Mouse (Mus musculus): Measurements from ENCODE around the gene Isyna1. TPM values are rescaled to one million over a fixed set of nuclear protein-coding genes. Genes with fewer than 3 reads are reported as not detected.

Gene Isyna1
- polyA plus RNA-seq, 1 experiment, result 77.2 TPM

DNA sequence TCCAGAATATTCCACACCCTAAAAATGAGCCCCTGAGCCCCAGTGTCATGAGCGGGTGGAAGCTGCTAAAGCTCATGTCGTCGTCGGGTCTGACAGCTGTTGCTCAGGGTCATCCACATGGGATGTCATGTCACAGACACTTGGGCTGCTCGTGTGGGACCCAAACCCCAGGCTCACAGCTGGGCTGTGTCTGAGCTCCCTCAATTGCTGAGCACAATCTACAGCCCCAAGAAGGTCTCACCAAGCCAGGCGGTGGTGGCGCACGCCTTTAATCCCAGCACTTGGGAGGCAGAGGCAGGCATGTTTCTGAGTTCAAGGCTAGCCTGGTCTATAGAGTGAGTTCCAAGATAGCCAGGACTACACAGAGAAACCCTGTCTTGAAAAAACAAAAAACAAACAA is 21.1 kb downstream of the Isyna1 start:
- TF ChIP-seq CTCF (IDR thresholded peaks at IDR 0.05; ENCODE audit: extremely low read depth, insufficient read depth, low read length) (no peak), POLR2A (IDR thresholded peaks at IDR 0.05; ENCODE audit: extremely low read depth, insufficient read depth, low read length) (no peak)
- no peak overlapping the region for H3K27ac ChIP-seq (ENCODE audit: insufficient read depth, low read length)
- H3K4me3 ChIP-seq (ENCODE audit: insufficient read depth, low read length), result no peak overlapping the region
- H3K4me1 ChIP-seq (ENCODE audit: control insufficient read depth, insufficient read depth, low read length), result peaks cover 2% of the 10 kb centered on the region; the same call in 1 of the 2 replicates

DNA sequence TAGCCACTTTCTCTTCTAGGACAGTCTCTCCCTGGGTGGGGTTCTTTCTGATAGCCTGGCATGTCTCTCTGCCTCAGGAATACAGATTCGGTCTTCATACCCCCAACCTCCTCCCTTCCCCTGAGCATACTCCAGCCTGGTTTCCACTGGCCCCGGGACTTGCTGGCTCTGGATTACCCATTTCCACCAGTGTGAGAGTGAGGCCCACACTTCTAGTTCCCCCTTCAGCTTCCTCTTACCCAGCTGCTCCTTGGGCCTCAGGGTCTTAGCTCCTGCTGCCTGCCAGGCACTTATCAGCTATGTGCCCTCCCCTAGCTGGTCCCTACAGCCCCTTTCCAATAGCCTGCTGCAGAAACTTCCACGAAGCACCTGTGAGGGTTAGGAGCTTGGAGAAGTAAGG is 21.7 kb downstream of the Isyna1 start, which contains the start of gene Lrrc25:
Gene Lrrc25 (plus strand): TSS at position 262 of the 400 bp plus-strand sequence.
- TF ChIP-seq CTCF (IDR thresholded peaks at IDR 0.05; ENCODE audit: extremely low read depth, insufficient read depth, low read length) (no peak), POLR2A (IDR thresholded peaks at IDR 0.05; ENCODE audit: extremely low read depth, insufficient read depth, low read length) (no peak)

GRCm38 (mm10) chr8:70616645-70617044 is 22.5 kb downstream of the Isyna1 start:
- TF ChIP-seq POLR2A (IDR thresholded peaks at IDR 0.05; ENCODE audit: extremely low read depth, insufficient read depth, low read length), result no peak
- TF ChIP-seq CTCF (IDR thresholded peaks at IDR 0.05; ENCODE audit: extremely low read depth, insufficient read depth, low read length), result no peak
- Histone ChIP-seq H3K4me3 (ENCODE audit: insufficient read depth, low read length) (no peak overlapping the region), H3K27ac (ENCODE audit: insufficient read depth, low read length) (no peak overlapping the region), H3K4me1 (ENCODE audit: control insufficient read depth, insufficient read depth, low read length) (no peaks in the 10 kb centered on the region)

More for the DNA sequence above, 21.7 kb downstream of the Isyna1 start, which contains the start of gene Lrrc25:
- H3K27ac ChIP-seq (ENCODE audit: insufficient read depth, low read length), result no peak within 1 kb of the TSS
- no peak within 1 kb of the TSS for H3K4me3 ChIP-seq (ENCODE audit: insufficient read depth, low read length)
- no peaks in the 10 kb centered on the region for H3K4me1 ChIP-seq (ENCODE audit: control insufficient read depth, insufficient read depth, low read length)

- no peak for TF ChIP-seq CTCF (IDR thresholded peaks at IDR 0.05; ENCODE audit: extremely low read depth, insufficient read depth, low read length)
- TF ChIP-seq POLR2A (IDR thresholded peaks at IDR 0.05; ENCODE audit: extremely low read depth, insufficient read depth, low read length), result no peak
- Histone ChIP-seq H3K4me1 (ENCODE audit: control insufficient read depth, insufficient read depth, low read length) (no peaks in the 10 kb centered on the region), H3K27ac (ENCODE audit: insufficient read depth, low read length) (no peak overlapping the region), H3K4me3 (ENCODE audit: insufficient read depth, low read length) (no peak overlapping the region)
Observed at GRCm38 (mm10) chr8:70617985-70618384, 23.8 kb downstream of the Isyna1 start.

DNA sequence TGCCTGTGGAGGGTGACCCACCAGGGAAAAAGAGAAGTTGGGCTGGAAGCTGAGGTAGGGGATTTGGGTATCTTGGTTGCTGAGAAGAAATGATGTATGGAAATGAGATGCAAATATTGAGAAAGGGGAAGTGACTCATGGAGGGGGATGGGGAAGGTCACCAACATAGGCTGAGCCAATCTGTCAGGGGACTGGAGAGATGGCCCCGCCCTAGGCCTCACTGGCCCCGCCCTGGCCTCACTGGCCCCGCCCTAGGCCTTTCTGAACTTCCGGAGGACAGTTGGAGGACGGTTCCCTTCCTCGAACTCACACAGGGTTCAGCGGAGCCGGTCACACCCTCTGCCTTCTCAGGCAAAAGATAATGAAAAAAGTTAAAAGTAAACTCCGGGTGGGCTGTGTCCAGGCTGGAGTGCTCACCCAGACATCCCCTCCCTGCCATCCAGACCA is 24.7 kb downstream of the Isyna1 start:
- Histone ChIP-seq H3K4me3 (ENCODE audit: insufficient read depth, low read length) (no peak overlapping the region), H3K4me1 (ENCODE audit: control insufficient read depth, insufficient read depth, low read length) (no peaks in the 10 kb centered on the region), H3K27ac (ENCODE audit: insufficient read depth, low read length) (no peak overlapping the region)
- TF ChIP-seq CTCF (IDR thresholded peaks at IDR 0.05; ENCODE audit: extremely low read depth, insufficient read depth, low read length), result no peak
- TF ChIP-seq POLR2A (IDR thresholded peaks at IDR 0.05; ENCODE audit: extremely low read depth, insufficient read depth, low read length), result no peak

DNA sequence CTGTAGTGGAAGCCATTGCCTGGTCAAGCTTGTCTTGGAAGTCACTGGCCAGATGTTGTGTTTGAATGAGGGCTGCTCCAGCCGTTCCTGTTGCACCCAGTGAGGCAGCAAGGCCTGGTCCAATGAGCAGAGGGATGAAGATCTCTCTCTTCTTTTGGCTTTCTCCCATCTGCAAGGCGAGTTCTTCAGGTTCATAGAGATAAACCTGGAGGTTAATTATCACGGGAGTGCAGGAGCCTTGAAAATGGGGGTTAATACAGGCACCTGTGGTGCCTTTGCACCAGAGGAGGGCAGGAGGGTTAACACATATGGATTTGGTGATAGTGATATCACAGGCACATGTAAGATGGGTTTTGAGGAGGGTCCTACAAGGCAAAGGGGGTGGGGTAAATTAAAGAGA is 28.0 kb downstream of the Isyna1 start:
- no peak for TF ChIP-seq POLR2A (IDR thresholded peaks at IDR 0.05; ENCODE audit: extremely low read depth, insufficient read depth, low read length)
- TF ChIP-seq CTCF (IDR thresholded peaks at IDR 0.05; ENCODE audit: extremely low read depth, insufficient read depth, low read length), result no peak
- no peaks in the 10 kb centered on the region for H3K4me1 ChIP-seq (ENCODE audit: control insufficient read depth, insufficient read depth, low read length)
- no peak overlapping the region for H3K27ac ChIP-seq (ENCODE audit: insufficient read depth, low read length)
- no peak overlapping the region for H3K4me3 ChIP-seq (ENCODE audit: insufficient read depth, low read length)

- Histone ChIP-seq H3K4me3 (ENCODE audit: insufficient read depth, low read length) (no peak overlapping the region), H3K4me1 (ENCODE audit: control insufficient read depth, insufficient read depth, low read length) (no peaks in the 10 kb centered on the region), H3K27ac (ENCODE audit: insufficient read depth, low read length) (no peak overlapping the region)
- no peak for TF ChIP-seq POLR2A (IDR thresholded peaks at IDR 0.05; ENCODE audit: extremely low read depth, insufficient read depth, low read length)
- peak; percentile 29; the same call in 1 of the 2 replicates for TF ChIP-seq CTCF (IDR thresholded peaks at IDR 0.05; ENCODE audit: extremely low read depth, insufficient read depth, low read length)
Observed at GRCm38 (mm10) chr8:70625104-70625503, 30.9 kb downstream of the Isyna1 start.

DNA sequence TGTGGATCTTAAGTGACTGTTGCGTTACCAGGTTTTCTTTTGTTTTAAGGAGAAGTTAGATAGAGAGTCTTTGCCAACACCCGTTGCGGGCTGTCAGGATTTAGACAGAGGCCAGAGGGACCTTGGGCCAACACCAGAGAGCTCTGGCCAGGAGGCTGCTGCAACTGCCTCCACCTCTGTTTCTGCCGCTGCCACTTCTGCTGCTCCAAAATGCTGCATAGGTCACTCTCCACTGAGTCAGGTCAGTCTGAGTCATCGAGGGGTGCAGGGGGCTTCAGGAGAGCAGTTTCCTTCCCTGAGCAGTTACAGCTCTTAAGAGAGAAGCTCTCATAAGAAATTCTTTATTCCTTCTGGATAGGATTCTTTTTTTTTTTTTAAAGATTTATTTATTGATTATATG is 32.9 kb downstream of the Isyna1 start:
- Histone ChIP-seq H3K27ac (ENCODE audit: insufficient read depth, low read length) (no peak overlapping the region), H3K4me3 (ENCODE audit: insufficient read depth, low read length) (no peak overlapping the region), H3K4me1 (ENCODE audit: control insufficient read depth, insufficient read depth, low read length) (no peaks in the 10 kb centered on the region)
- TF ChIP-seq CTCF (IDR thresholded peaks at IDR 0.05; ENCODE audit: extremely low read depth, insufficient read depth, low read length), result no peak
- no peak for TF ChIP-seq POLR2A (IDR thresholded peaks at IDR 0.05; ENCODE audit: extremely low read depth, insufficient read depth, low read length)

DNA sequence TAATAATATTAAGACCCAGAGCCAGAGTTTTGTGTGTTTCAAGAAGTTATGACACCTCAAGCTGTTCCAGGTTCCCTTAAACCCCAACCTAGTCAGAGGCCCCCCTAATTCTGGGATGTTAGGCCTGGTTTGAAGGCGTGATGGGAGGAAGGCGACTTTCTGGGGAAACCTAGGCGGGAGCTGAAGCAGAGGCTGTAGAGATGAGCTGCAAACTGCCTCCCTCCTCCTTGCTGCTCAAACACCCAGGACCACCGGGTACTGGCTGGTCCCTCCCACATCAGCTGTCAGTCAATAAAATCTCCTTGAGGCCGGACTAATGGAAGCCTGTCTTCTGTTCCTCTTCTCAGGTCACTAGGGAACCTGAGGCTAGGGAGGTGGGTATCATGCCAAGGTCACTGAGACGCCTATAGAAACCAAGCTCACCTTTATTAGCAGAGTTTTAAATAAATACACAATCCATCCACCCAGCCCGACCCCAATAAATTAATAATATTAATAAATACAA is 34.9 kb downstream of the Isyna1 start:
- no peak for TF ChIP-seq POLR2A (IDR thresholded peaks at IDR 0.05; ENCODE audit: extremely low read depth, insufficient read depth, low read length)
- TF ChIP-seq CTCF (IDR thresholded peaks at IDR 0.05; ENCODE audit: extremely low read depth, insufficient read depth, low read length), result no peak
- H3K4me3 ChIP-seq (ENCODE audit: insufficient read depth, low read length), result peak overlapping the region; percentile 29; the same call in 1 of the 2 replicates
- H3K27ac ChIP-seq (ENCODE audit: insufficient read depth, low read length), result no peak overlapping the region
- no peaks in the 10 kb centered on the region for H3K4me1 ChIP-seq (ENCODE audit: control insufficient read depth, insufficient read depth, low read length)
